Mouse (Mus musculus) kidney, embryonic 15.5 days (tissue): ENCODE data around the gene Gtpbp6. TPM values are rescaled to one million over a fixed set of nuclear protein-coding genes. Genes with fewer than 3 reads are reported as not detected.
"Not testable (repeated sequence)": the region's sequence is repeated elsewhere in the genome, so short reads cannot be mapped to it uniquely, and the experiment has no call there.

Experiments
- ATAC-seq: fragments of 200-750 bp; cut with Nextera tagmentation; replicated peaks from 2 replicates; pipeline ENCODE4 v1.8.0; 2017; ENCODE audit warnings: moderate TSS enrichment; ENCODE audit not compliant: low FRiP score
- H3K27ac ChIP-seq: fragments of 300-500 bp; sonication (generic); 2 replicates; pipeline ENCODE4 v1.5.1; 2015; ENCODE audit warnings: mild to moderate bottlenecking, inconsistent platforms
- H3K27me3 ChIP-seq: fragments of 300-500 bp; sonication (generic); 2 replicates; pipeline ENCODE4 v1.6.1; 2015; ENCODE audit warnings: inconsistent platforms
- H3K36me3 ChIP-seq: fragments of 300-500 bp; sonication (generic); 2 replicates; pipeline ENCODE4 v1.6.1; 2015; ENCODE audit warnings: inconsistent platforms
- H3K4me1 ChIP-seq: fragments of 300-500 bp; sonication (generic); 2 replicates; pipeline ENCODE4 v1.6.1; 2015; ENCODE audit warnings: inconsistent platforms
- H3K4me2 ChIP-seq: fragments of 300-500 bp; sonication (generic); 2 replicates; pipeline ENCODE4 v1.6.1; 2015; ENCODE audit warnings: moderate library complexity, mild to moderate bottlenecking, inconsistent platforms
- H3K4me3 ChIP-seq: fragments of 300-500 bp; sonication (generic); replicated peaks from 2 replicates; pipeline ENCODE4 v1.5.1; 2015; ENCODE audit warnings: mild to moderate bottlenecking, inconsistent platforms
- H3K9ac ChIP-seq: fragments of 300-500 bp; sonication (generic); 2 replicates; pipeline ENCODE4 v1.6.1; 2015; ENCODE audit warnings: mild to moderate bottlenecking, inconsistent platforms
- H3K9me3 ChIP-seq: fragments of 300-500 bp; sonication (generic); replicated peaks from 2 replicates; pipeline ENCODE4 v1.6.1; 2016; ENCODE audit warnings: inconsistent platforms
- WGBS: fragments of 180-500 bp; shearing (Covaris S2); methylation state at CpG from one replicate; pipeline ENCODE4 v1.1.7; 2015; ENCODE audit warnings: mixed read lengths; 5-methylcytosine and 5-hydroxymethylcytosine counted together
- polyA plus RNA-seq: library from polyadenylated mRNA; unstranded; fragments of >200 nt; fragmentation: Nextera tagmentation; extraction: Ambion mirVana; gene quantifications from 2 replicates; pipeline ENCODE4 v1.2.1, GENCODE M21; 2015

The Gtpbp6 gene
- polyA plus RNA-seq, result 32.3 and 34.9 TPM in 2 replicates

- Histone ChIP-seq H3K36me3 (peaks cover 48% of the 10 kb centered on the region), H3K27ac (peak within 1 kb of the TSS; percentile 100), H3K9ac (peak within 1 kb of the TSS; percentile 87), H3K27me3 (no peaks in the 10 kb centered on the region), H3K4me3 (peak within 1 kb of the TSS; percentile 90), H3K4me1 (peaks cover 16% of the 10 kb centered on the region), H3K9me3 (no peaks in the 10 kb centered on the region), H3K4me2 (peak within 1 kb of the TSS; percentile 84)
- ATAC-seq, result peak; percentile 89
- WGBS, result under 1% methylated on average over 70 of the region's 71 CpGs
Measured at GRCm38 (mm10) chr5:110107581-110108304, at the start of gene Gtpbp6. Gene Gtpbp6 (minus strand): TSS chr5:110108197.

DNA sequence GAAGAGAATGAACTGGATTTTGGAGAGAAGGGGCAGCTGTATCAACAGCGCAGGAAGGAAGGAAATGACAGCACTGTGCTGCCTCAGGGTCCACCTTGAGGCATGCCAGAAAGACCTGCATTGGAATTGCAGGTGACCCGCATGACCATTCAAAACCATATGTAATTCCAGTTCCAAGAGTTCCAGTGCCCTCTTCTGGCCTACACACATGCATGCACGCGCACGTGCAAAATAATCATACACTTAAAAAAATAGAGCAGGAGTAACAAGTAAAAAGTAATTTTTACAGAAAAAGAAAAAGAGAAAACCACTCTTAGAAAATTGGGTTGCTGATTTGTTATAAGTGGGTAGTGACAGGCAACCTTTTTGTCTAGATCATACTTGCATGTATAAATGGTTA is 35.0 kb upstream of the Gtpbp6 start:
- H3K27ac ChIP-seq, result no peak overlapping the region
- no peaks in the 10 kb centered on the region for H3K9me3 ChIP-seq
- peaks cover 88% of the 10 kb centered on the region for H3K36me3 ChIP-seq
- H3K4me1 ChIP-seq, result no peaks in the 10 kb centered on the region
- H3K27me3 ChIP-seq, result no peaks in the 10 kb centered on the region
- ATAC-seq, result no peak
- no peak overlapping the region for H3K4me3 ChIP-seq
- no peak overlapping the region for H3K9ac ChIP-seq
- 87% methylated on average over 5 of the region's 5 CpGs for WGBS
- no peak overlapping the region for H3K4me2 ChIP-seq

DNA sequence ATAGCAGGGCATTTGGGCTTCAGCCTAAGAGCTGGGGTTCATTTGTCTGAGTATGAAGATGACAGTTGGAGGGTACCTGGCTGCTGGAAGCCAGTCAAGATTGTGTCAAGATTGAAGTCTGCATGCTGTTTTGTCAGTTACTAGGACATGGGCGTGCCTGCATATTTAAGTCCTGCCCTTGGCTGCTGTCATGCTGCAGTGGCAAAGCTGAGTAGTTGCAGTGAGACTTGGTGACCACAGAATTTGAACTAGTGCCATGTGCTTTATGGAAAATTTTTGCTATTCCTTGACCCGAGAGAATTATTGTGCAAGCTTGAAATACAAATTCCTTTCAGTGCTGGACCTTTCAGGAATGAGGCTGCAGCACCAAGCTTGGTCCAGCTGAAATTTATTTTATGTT is 34.3 kb upstream of the Gtpbp6 start:
- peaks cover 81% of the 10 kb centered on the region for H3K36me3 ChIP-seq

GRCm38 (mm10) chr5:110140424-110140823 is 32.4 kb upstream of the Gtpbp6 start:
- WGBS, result 92% methylated on average over 7 of the region's 7 CpGs

More for the DNA sequence above, 34.3 kb upstream of the Gtpbp6 start:
- Histone ChIP-seq H3K27ac (no peak overlapping the region), H3K9ac (no peak overlapping the region), H3K4me2 (no peak overlapping the region), H3K4me1 (no peaks in the 10 kb centered on the region), H3K9me3 (no peaks in the 10 kb centered on the region), H3K27me3 (no peaks in the 10 kb centered on the region), H3K4me3 (no peak overlapping the region)
- no peak for ATAC-seq
- WGBS, result 93% methylated on average over 2 of the region's 2 CpGs

GRCm38 (mm10) chr5:110139325-110139724 is 31.3 kb upstream of the Gtpbp6 start:
- H3K9me3 ChIP-seq, result peaks cover 1% of the 10 kb centered on the region; the same call in 1 of the 2 replicates
- H3K27ac ChIP-seq, result no peak overlapping the region
- no peaks in the 10 kb centered on the region for H3K27me3 ChIP-seq
- no peak for ATAC-seq
- no peak overlapping the region for H3K9ac ChIP-seq
- 0 out of 2 replicates have a peak, but pooled peaks cover 4% of the 10 kb centered on the region for H3K4me1 ChIP-seq
- WGBS, result 95% methylated on average over 3 of the region's 3 CpGs
- H3K4me3 ChIP-seq, result no peak overlapping the region
- no peak overlapping the region for H3K4me2 ChIP-seq
- H3K36me3 ChIP-seq, result peaks cover 53% of the 10 kb centered on the region

More at GRCm38 (mm10) chr5:110140424-110140823, 32.4 kb upstream of the Gtpbp6 start:
- no peak overlapping the region for H3K4me3 ChIP-seq
- no peak for ATAC-seq
- 0 out of 2 replicates have a peak, but pooled peaks cover 4% of the 10 kb centered on the region for H3K4me1 ChIP-seq
- peaks cover 64% of the 10 kb centered on the region for H3K36me3 ChIP-seq
- no peaks in the 10 kb centered on the region for H3K27me3 ChIP-seq
- no peaks in the 10 kb centered on the region for H3K9me3 ChIP-seq
- H3K27ac ChIP-seq, result no peak overlapping the region
- no peak overlapping the region for H3K9ac ChIP-seq
- H3K4me2 ChIP-seq, result no peak overlapping the region

GRCm38 (mm10) chr5:110137816-110138215 is 29.8 kb upstream of the Gtpbp6 start:
- H3K9ac ChIP-seq, result no peak overlapping the region
- no peak overlapping the region for H3K4me2 ChIP-seq
- no peak overlapping the region for H3K4me3 ChIP-seq
- peaks cover 4% of the 10 kb centered on the region; the same call in 1 of the 2 replicates for H3K9me3 ChIP-seq
- H3K27ac ChIP-seq, result no peak overlapping the region
- ATAC-seq, result no peak
- H3K36me3 ChIP-seq, result peaks cover 39% of the 10 kb centered on the region
- no peaks in the 10 kb centered on the region for H3K27me3 ChIP-seq
- 97% methylated on average over 3 of the region's 3 CpGs for WGBS
- H3K4me1 ChIP-seq, result 0 out of 2 replicates have a peak, but pooled peaks cover 4% of the 10 kb centered on the region

- no peaks in the 10 kb centered on the region for H3K27me3 ChIP-seq
- peak overlapping the region; percentile 80 for H3K9ac ChIP-seq
- H3K36me3 ChIP-seq, result peaks cover 27% of the 10 kb centered on the region
- H3K4me2 ChIP-seq, result peak overlapping the region; percentile 84
- peak overlapping the region; percentile 63 for H3K27ac ChIP-seq
- 6% methylated on average over 18 of the region's 18 CpGs for WGBS
- H3K4me3 ChIP-seq, result peak overlapping the region; percentile 95
- peak; percentile 38 for ATAC-seq
- 0 out of 2 replicates have a peak, but pooled peaks cover 4% of the 10 kb centered on the region for H3K4me1 ChIP-seq
- peaks cover 4% of the 10 kb centered on the region; the same call in 1 of the 2 replicates for H3K9me3 ChIP-seq
Measured at GRCm38 (mm10) chr5:110136087-110136464, 28.1 kb upstream of the Gtpbp6 start.

DNA sequence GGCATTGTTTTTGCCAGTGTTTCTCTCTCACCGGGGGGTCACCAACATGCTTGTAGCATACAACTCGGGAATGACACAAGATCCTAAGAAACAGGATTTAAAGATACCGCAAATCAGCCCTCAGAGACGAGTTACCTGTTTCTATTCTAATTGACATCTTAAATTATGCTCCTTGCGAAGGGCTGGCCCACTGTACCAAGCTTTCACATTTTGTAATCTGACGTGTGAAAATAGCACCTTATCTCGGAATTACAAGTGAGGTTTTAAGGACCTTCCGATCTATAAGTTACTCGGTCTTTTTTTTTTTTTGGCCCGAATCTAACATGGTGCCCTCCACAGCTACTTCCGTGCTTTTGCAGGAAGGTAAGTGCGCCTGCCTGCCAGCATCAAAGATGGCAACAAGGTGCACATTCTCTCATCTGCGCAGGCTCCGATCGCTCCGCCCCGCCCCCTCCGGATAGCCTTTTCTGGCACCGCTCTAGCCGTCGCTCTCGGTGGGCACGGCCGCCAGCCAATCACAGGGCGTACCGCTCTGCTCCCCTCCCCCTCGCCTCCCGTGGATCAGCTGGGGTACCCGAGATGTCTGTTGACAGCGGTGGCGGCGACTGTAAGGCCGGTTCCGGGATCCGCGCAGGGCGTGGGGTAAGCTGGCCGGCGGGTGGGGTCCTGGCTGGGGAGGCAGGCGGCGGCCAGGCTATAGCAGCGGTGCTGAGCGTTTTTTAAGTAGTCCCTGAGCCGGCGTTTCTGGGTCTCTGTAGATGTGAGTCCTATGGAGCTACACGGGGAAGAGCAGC is 27.5 kb upstream of the Gtpbp6 start, which contains the start of gene Chfr:
Gene Chfr (plus strand): TSS at position 550 of the 794 bp plus-strand sequence.
- 0 out of 2 replicates have a peak, but pooled peaks cover 4% of the 10 kb centered on the region for H3K4me1 ChIP-seq
- peak; percentile 100 for ATAC-seq
- H3K27me3 ChIP-seq, result no peaks in the 10 kb centered on the region
- peak within 1 kb of the TSS; percentile 84 for H3K4me2 ChIP-seq
- peak within 1 kb of the TSS; percentile 95 for H3K4me3 ChIP-seq
- 3% methylated on average over 46 of the region's 46 CpGs for WGBS
- H3K36me3 ChIP-seq, result peaks cover 27% of the 10 kb centered on the region
- H3K9ac ChIP-seq, result peak within 1 kb of the TSS; percentile 80
- H3K27ac ChIP-seq, result peak within 1 kb of the TSS; percentile 63
- peaks cover 8% of the 10 kb centered on the region for H3K9me3 ChIP-seq

DNA sequence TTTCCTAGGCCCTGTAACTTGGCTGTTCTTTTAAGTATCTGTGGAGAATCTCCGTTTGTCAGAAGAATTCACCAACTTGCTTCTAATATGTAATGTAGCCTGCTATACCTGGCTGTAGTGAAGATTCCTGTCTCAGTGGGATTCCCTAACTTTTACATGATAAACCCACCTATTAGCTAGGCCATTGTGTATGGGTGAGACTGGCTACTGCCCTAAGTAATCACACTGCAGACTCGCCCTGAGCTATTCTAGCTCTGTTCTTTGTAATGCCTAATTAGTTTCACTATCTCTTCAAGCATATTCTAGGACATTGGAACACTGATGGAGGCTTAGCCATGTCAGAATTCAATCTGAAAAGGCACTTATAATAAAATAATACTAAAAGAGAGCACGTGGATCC is 14.4 kb upstream of the Gtpbp6 start:
- H3K4me2 ChIP-seq, H3K9ac ChIP-seq, H3K4me3 ChIP-seq, ATAC-seq, H3K4me1 ChIP-seq, H3K27ac ChIP-seq, H3K9me3 ChIP-seq, H3K27me3 ChIP-seq: not testable (repeated sequence)
- H3K36me3 ChIP-seq, result peaks cover 64% of the 10 kb centered on the region
- WGBS, result 84% methylated on average over 3 of the region's 3 CpGs

GRCm38 (mm10) chr5:110109991-110110441 is 2.0 kb upstream of the Gtpbp6 start, which contains the start of gene Zfp605:
Gene Zfp605 (plus strand): TSS chr5:110110092.
- peak within 1 kb of the TSS; percentile 74 for H3K4me2 ChIP-seq

DNA sequence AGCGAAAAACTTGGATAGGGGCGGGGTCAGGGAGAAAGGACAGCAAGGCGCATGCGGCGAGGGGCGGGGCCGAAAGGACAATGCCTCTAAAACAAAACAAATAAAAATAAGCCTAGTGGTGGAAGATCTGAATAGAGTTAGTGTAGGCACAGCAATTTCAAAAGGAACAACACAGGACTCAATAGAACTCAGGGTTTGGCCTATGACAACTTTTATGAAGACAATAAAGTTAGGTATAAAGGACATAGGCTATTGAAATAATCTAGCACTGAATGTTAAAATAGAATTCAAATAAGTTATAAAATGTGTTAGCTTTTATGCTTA is 270 bp upstream of the Gtpbp6 start:
- Histone ChIP-seq H3K9ac (peak overlapping the region; percentile 87; the same call in 1 of the 2 replicates), H3K27ac (peak overlapping the region; percentile 100), H3K4me1 (peaks cover 16% of the 10 kb centered on the region), H3K27me3 (no peaks in the 10 kb centered on the region), H3K9me3 (no peaks in the 10 kb centered on the region), H3K4me3 (peak overlapping the region; percentile 90), H3K36me3 (peaks cover 48% of the 10 kb centered on the region), H3K4me2 (peak overlapping the region; percentile 84)
- ATAC-seq, result no peak
- under 1% methylated on average over 7 of the region's 7 CpGs for WGBS

More at GRCm38 (mm10) chr5:110109991-110110441, 2.0 kb upstream of the Gtpbp6 start, which contains the start of gene Zfp605:
- H3K4me3 ChIP-seq, result peak within 1 kb of the TSS; percentile 66
- WGBS, result under 1% methylated on average over 12 of the region's 12 CpGs
- no peaks in the 10 kb centered on the region for H3K9me3 ChIP-seq
- peaks cover 16% of the 10 kb centered on the region for H3K4me1 ChIP-seq
- H3K27me3 ChIP-seq, result no peaks in the 10 kb centered on the region
- peak; percentile 52 for ATAC-seq
- peak within 1 kb of the TSS; percentile 90 for H3K27ac ChIP-seq
- H3K36me3 ChIP-seq, result peaks cover 42% of the 10 kb centered on the region
- H3K9ac ChIP-seq, result peak within 1 kb of the TSS; percentile 61
